Mouse (Mus musculus): ENCODE results near the gene Raver1.

Gene Raver1

GRCm38 (mm10) chr9:21036666-21037065 is 55.1 kb downstream of the Raver1 start:
- DNase-seq = no peak

- DNase-seq = no peak
These were observed 55.6 kb downstream of the Raver1 start for GRCm38 (mm10) chr9:21036161-21036560.

- DNase-seq = no peak
These were observed 56.2 kb downstream of the Raver1 start for GRCm38 (mm10) chr9:21035586-21035985.

GRCm38 (mm10) chr9:21034481-21035085 is 57.2 kb downstream of the Raver1 start:
- no peak for DNase-seq

- DNase-seq = no peak
These were observed 58.7 kb downstream of the Raver1 start for GRCm38 (mm10) chr9:21033136-21033535.

- DNase-seq = no peak
These were observed 59.3 kb downstream of the Raver1 start for GRCm38 (mm10) chr9:21032491-21032890.

GRCm38 (mm10) chr9:21031896-21032351 is 59.9 kb downstream of the Raver1 start, which contains the start of gene Icam5:
Gene Icam5, plus strand, starts transcription at chr9:21032073.
- peak; percentile 90 for DNase-seq

- DNase-seq = peak; percentile 85
These were observed 60.4 kb downstream of the Raver1 start for GRCm38 (mm10) chr9:21031251-21031895.

- DNase-seq = peak; percentile 76
These were observed 61.0 kb downstream of the Raver1 start for GRCm38 (mm10) chr9:21030781-21031250.

- no peak for DNase-seq
These were observed 61.7 kb downstream of the Raver1 start for GRCm38 (mm10) chr9:21030055-21030600.

- DNase-seq = no peak
These were observed 62.3 kb downstream of the Raver1 start, which contains the start of gene Icam4 for GRCm38 (mm10) chr9:21029291-21030054. Gene Icam4, plus strand, starts transcription at chr9:21029373.

GRCm38 (mm10) chr9:21028560-21029110 is 63.2 kb downstream of the Raver1 start:
- DNase-seq = no peak

- no peak for DNase-seq
These were observed 64.0 kb downstream of the Raver1 start for GRCm38 (mm10) chr9:21027774-21028290.

GRCm38 (mm10) chr9:21026849-21027248 is 65.0 kb downstream of the Raver1 start:
- DNase-seq = no peak

- DNase-seq = no peak
These were observed 66.5 kb downstream of the Raver1 start for GRCm38 (mm10) chr9:21025258-21025810.

Data from right cerebral cortex, postnatal 25 days (tissue).